Mouse (Mus musculus) left cerebral cortex, postnatal 25 days (tissue): ENCODE measurements around the gene Pithd1. TPM values are rescaled to one million over a fixed set of nuclear protein-coding genes. Genes with fewer than 3 reads are reported as not detected.

ENCODE experiments used
- DNase-seq, 2 experiments: peaks; one replicate each; pipeline ENCODE4 v3.0.0; 2022; ENCODE audit warnings: low spot score in 2 of 2, mixed read lengths in 1 of 2
- intact Hi-C: fragments of 180-260 bp; cut with DNase I; formaldehyde crosslinking; loops from one replicate; pipeline ENCODE4 v1.15.1; 2025
- total RNA-seq, 2 experiments: library from RNA; stranded (reverse); gene quantifications; 2 replicates each; pipeline ENCODE4 v1.2.3; 2021

Gene Pithd1
- total RNA-seq, 2 experiments from 2014 or later: 82.1 to 84.3 TPM

DNA sequence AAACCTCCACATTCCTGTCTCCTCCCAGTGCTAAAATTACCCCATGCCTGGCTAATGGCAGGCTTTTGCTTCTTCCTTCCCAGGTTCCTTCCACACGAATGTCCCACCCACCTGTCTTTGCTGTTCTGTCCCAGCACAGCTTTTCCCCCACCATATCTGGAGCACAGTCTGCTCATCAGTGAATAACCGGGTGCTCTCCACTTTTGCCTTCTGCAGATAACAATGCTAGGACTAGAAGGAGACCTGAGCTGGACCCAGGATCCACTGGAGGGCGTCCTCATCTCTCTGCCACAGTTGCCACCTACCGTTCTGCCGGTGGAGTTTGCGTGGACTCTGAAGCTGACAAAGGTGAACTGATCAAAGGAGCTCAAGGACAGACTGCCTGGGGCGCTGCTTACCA, 48.2 kb downstream of the Pithd1 start:
- intact Hi-C loops: no loop called here

DNA sequence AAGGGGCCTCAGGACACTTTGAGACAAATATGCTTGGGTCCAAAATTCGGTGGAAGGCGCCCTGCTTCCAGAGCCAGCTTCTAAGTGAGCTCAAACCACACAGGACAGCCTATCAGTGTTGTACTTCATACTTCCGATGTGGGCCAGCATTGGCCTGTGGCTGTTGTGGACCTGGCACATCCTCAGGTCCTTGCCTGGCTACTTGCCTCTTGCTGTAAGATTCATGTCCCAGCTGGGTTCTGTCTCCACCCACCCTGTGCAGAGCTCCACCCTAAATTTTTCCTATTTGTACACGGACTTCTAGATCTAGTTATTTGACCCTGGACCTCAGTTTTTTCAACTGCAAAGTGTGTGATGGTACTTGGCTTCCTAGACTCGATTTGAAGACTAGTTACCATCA, 51.6 kb downstream of the Pithd1 start:
- DNase-seq: no peak
- intact Hi-C loops: no loop called here

More for the DNA sequence above, 48.2 kb downstream of the Pithd1 start:
- no peak for DNase-seq

DNA sequence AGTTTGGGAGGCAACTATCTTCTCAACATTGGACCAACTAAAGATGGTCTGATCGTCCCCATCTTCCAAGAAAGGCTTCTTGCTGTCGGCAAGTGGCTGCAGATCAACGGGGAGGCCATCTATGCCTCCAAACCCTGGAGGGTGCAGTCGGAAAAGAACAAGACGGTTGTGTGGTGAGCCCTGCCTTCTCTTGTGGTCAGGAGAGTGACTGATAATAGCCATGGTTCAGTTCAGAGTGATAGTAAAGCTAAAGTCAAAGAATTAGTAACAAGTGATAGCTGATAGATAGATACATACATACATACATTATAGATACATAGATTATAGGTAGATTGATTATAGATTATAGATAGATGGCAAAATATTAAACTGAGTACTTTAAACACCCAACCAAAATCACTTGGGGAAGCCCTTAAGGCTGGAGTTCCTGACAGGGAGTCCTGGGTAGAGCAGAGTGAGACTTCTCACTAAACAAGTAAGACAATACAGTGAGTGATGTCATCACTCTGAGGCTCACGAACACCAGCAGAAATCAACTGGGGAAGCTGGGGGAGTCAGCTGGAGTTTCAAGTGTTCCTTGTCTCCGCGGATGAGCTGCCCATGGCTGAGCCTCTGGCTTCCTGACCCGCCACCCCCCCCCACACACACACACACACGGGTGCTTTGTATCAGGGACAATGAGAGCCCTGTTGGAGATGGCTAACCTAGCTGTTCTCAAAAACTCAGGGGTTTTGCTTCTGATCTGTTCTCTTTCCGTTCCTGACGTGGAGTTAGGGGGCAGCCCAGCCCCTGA, 52.2 kb downstream of the Pithd1 start:
- intact Hi-C loops: loop anchor here (5.0 kb wide), 1 partner anchor 43 kb away; no protein-coding TSS in a partner anchor

DNA sequence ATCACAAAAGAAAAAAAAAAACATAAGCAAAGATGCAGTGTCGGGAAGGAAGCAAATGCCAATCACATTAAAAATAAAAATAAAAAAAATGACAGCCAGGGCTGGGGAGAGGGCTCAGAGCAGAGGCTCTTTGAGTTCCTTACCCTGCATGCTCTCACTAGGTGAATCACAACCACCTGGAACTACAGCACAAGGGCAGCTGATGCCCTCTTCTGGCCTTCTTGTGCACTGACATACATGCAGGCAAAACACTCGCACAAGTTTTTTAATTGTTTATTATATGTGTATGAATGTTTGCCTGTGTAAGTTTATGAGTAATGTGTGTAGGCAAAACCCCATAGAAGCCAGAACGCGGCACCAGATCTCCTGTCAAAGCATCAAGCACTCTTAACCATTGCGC, 55.2 kb downstream of the Pithd1 start:
- intact Hi-C loops: loop anchor here (5.0 kb wide), 1 partner anchor 40 kb away; no protein-coding TSS in a partner anchor
- DNase-seq: no peak

More for the DNA sequence above, 52.2 kb downstream of the Pithd1 start:
- no peak for DNase-seq

DNA sequence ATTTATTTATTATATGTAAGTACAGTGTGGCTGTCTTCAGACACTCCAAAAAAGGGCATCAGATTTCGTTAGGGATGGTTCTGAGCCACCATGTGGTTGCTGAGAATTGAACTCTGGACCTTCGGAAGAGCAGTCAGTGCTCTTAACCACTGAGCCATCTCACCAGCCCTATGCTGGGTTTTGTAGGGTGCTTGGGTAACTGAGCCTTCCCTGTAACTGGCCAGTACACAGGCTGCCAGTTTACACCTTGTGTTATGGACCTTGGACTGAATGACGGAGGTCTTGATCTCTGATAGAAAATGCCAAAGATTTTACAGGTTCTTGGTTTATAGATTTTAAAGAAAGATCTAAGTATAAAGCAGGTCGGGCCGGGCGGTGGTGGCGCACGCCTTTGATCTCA, 56.8 kb downstream of the Pithd1 start:
- intact Hi-C loops: loop anchor here (5.0 kb wide), 1 partner anchor 38 kb away; no protein-coding TSS in a partner anchor
- DNase-seq: no peak

DNA sequence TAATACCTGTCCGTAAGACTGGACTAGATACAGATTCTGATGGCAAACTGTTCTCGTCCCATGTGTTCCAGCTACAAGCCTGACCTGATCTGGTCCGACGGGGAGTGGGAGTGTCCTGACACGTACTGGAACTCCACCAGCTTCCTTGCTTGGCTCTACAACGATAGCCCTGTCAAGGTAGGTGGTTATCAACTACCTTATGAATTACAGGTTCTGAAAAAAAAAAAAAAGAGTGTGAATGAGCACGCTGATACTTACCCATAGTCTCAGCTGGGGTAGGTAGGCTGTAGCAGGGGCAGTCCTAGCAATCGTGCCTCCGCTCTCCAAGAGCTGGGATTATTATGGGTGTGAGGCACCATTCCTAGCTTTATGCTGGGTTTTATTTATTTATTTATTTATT, 57.2 kb downstream of the Pithd1 start:
- no peak for DNase-seq
- intact Hi-C loops: loop anchor here (5.0 kb wide), 1 partner anchor 38 kb away; no protein-coding TSS in a partner anchor

DNA sequence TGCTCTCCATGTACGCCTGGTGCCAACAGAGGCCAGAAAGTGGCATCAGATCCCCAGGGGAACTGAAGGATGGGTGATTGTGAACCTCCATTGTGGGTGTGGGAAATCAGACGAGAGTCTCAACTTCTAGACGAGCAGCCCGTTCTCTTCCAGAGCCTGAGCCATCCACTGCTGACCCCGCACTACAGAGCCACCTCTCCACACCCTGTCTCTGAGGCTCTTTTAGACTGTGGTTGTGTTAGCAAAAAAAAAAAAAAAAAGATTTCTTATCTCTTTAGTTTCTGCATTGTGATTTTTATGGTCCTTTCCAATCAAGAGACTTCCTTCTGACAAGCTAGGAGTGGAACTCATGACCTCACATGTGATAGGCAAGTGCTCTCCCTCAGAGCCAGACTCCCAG, 57.7 kb downstream of the Pithd1 start:
- DNase-seq: no peak

DNA sequence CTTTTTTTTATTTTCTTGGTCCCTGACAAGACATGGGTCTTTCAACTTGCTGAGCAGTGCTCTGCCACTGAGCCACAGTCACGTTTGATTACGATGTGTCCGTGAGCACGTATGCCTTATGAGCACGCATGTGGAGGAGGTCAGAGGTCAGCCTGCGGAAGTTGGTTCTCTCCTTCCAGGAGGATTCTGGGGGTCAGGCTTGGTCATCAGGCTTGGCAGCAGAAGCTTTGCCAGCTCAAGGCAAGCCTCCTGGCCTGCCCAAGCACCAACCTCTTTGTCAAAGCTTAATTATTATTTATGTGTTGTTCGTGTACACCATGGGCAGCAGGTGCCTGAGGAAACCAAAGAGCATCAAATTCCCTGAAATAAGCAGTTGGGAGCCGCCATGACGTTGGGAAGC, 58.7 kb downstream of the Pithd1 start:
- DNase-seq: no peak
- intact Hi-C loops: no loop called here

More for the DNA sequence above, 57.7 kb downstream of the Pithd1 start:
- intact Hi-C loops: no loop called here

DNA sequence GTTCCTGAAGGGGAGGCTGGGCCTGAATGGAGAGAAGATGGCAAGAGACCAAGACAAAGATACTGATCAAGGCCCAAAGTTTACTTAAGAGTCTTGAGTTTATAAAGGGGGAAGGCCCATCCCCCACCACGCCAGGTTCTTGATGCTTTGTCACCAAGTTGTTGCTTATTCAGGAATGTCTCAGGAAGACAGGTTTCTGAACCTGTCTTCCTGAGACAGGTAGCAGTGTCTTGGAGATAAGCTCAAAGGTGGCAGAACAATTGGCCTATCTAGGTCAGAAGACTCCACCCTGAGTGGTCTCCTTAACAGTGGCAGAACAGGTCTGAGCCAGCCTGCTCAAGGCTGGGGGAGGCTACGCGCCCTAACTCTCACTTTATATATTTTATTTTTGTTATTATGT, 60.2 kb downstream of the Pithd1 start:
- DNase-seq: no peak
- intact Hi-C loops: no loop called here

DNA sequence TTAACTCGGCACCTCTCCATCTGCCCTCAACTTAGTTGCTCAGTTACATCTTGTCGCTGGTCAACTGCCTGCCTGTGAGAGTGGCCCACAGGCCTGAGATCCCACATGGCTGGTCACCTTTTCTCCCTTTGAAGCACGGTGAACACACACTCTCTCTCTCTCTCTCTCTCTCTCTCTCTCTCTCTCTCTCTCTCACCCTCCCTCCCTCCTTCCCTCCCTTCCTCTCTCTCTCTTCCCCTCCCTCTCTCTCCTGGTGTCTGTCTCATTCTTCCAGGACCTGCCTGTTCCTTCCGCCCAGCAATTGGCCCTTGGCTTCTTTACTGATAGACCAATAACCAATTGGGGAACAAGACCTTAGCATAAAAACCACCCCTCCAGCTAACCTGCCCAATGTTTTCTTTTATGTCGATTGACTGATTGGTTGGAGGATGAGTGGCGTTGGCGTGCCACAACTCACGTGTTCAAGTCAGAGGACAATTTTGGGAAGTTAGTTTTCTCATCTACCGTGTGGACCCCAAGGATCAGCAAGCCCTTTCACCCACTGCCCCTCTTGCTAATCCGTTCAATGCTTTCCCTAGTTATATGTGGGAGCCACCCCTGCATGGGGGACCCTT, 60.8 kb downstream of the Pithd1 start:
- intact Hi-C loops: no loop called here
- DNase-seq: no peak

Other genes starting within 250 kb of the Pithd1 start
- 1 to 10 TPM; 1.4 to 1.7 TPM for gene Myom3, start 227.5 kb downstream of the Pithd1 start, total RNA-seq
- 10 to 100 TPM; 74.3 to 80.1 TPM for gene Srsf10, start 131.5 kb downstream of the Pithd1 start, total RNA-seq
- 10 to 100 TPM; 46.8 to 48.4 TPM for gene Pnrc2, start 113.4 kb downstream of the Pithd1 start, total RNA-seq
- under 1 TPM in 1 of 2 experiments, not detected in 1; 0.14 TPM for gene Cnr2, start 91.9 kb downstream of the Pithd1 start, total RNA-seq
- gene Fuca1, start 66.5 kb downstream of the Pithd1 start, total RNA-seq: 10 to 100 TPM; 29.2 to 36.3 TPM
- 10 to 100 TPM; 29.5 TPM for gene Hmgcl, start 40.8 kb downstream of the Pithd1 start, total RNA-seq
- gene Gale, start 23.5 kb downstream of the Pithd1 start, total RNA-seq: 10 to 100 TPM; 22.4 to 22.5 TPM
- 10 to 100 TPM; 87.0 to 88.6 TPM for gene Lypla2, start 14.6 kb downstream of the Pithd1 start, total RNA-seq
- 10 to 100 TPM; 27.3 to 28.8 TPM for gene Eloa, start 34.5 kb upstream of the Pithd1 start, total RNA-seq
- gene Rpl11, start 66.2 kb upstream of the Pithd1 start, total RNA-seq: 100 to 1,000 TPM; 233 to 241 TPM
- 10 to 100 TPM; 37.5 to 39.2 TPM for gene Id3, start 156.2 kb upstream of the Pithd1 start, total RNA-seq
- gene E2f2, start 185.1 kb upstream of the Pithd1 start, total RNA-seq: 1 to 10 TPM in 1 of 2 experiments, under 1 TPM in 1; 0.66 to 1.2 TPM
- gene Asap3, start 219.1 kb upstream of the Pithd1 start, total RNA-seq: 1 to 10 TPM; 3.1 to 3.2 TPM